Mouse (Mus musculus) heart, embryonic 13.5 days (tissue): ENCODE measurements around the gene Gm13030. TPM values are rescaled to one million over a fixed set of nuclear protein-coding genes. Genes with fewer than 3 reads are reported as not detected.
"Not testable (repeated sequence)": the region's sequence is repeated elsewhere in the genome, so short reads cannot be mapped to it uniquely, and the experiment has no call there.

Experiments
- ATAC-seq: fragments of 200-750 bp; cut with Nextera tagmentation; 2 replicates; pipeline ENCODE4 v1.8.0; 2017; ENCODE audit warnings: moderate TSS enrichment; ENCODE audit not compliant: insufficient number of reproducible peaks, low FRiP score, low TSS enrichment; ENCODE audit errors: extremely low read depth
- H3K27ac ChIP-seq: fragments of 300-500 bp; sonication (generic); replicated peaks from 2 replicates; pipeline ENCODE4 v1.5.1; 2015; ENCODE audit warnings: moderate library complexity, mild to moderate bottlenecking, inconsistent platforms
- H3K27me3 ChIP-seq: fragments of 300-500 bp; sonication (generic); replicated peaks from 2 replicates; pipeline ENCODE4 v1.6.1; 2015; ENCODE audit warnings: mild to moderate bottlenecking, inconsistent platforms
- H3K36me3 ChIP-seq: fragments of 300-500 bp; sonication (generic); 2 replicates; pipeline ENCODE4 v1.6.1; 2015; ENCODE audit warnings: mild to moderate bottlenecking, inconsistent platforms
- H3K4me1 ChIP-seq: fragments of 300-500 bp; sonication (generic); 2 replicates; pipeline ENCODE4 v1.6.1; 2015; ENCODE audit warnings: inconsistent platforms
- H3K4me2 ChIP-seq: fragments of 300-500 bp; sonication (generic); 2 replicates; pipeline ENCODE4 v1.6.1; 2015; ENCODE audit warnings: inconsistent platforms, mild to moderate bottlenecking, moderate library complexity
- H3K4me3 ChIP-seq: fragments of 300-500 bp; sonication (generic); 2 replicates; pipeline ENCODE4 v1.5.1; 2015; ENCODE audit warnings: moderate library complexity, mild to moderate bottlenecking, inconsistent platforms
- H3K9ac ChIP-seq: fragments of 300-500 bp; sonication (generic); 2 replicates; pipeline ENCODE4 v1.6.1; 2015; ENCODE audit warnings: inconsistent platforms, mild to moderate bottlenecking, moderate library complexity
- H3K9me3 ChIP-seq: fragments of 300-500 bp; sonication (generic); 2 replicates; pipeline ENCODE4 v1.6.1; 2016; ENCODE audit warnings: inconsistent platforms
- WGBS: fragments of 180-500 bp; shearing (Covaris S2); methylation state at CpG from one replicate; pipeline ENCODE4 v1.1.7; 2015; ENCODE audit warnings: mixed read lengths; 5-methylcytosine and 5-hydroxymethylcytosine counted together
- polyA plus RNA-seq: library from polyadenylated mRNA; unstranded; fragments of >200 nt; fragmentation: Nextera tagmentation; extraction: Ambion mirVana; gene quantifications from 2 replicates; pipeline ENCODE4 v1.2.1, GENCODE M21; 2015

Gm13030 gene
- polyA plus RNA-seq, 1 experiment from 2014 or later: not detected

GRCm38 (mm10) chr4:138851463-138851862 is 22.3 kb downstream of the Gm13030 start:
- no peak for ATAC-seq
- peaks cover 21% of the 10 kb centered on the region for H3K27me3 ChIP-seq
- H3K9me3 ChIP-seq: no peaks in the 10 kb centered on the region
- H3K4me3 ChIP-seq: no peak overlapping the region
- no peaks in the 10 kb centered on the region for H3K4me1 ChIP-seq
- WGBS: 4% methylated on average over 4 of the region's 4 CpGs
- no peaks in the 10 kb centered on the region for H3K36me3 ChIP-seq
- no peak overlapping the region for H3K4me2 ChIP-seq
- H3K27ac ChIP-seq: no peak overlapping the region
- H3K9ac ChIP-seq: no peak overlapping the region

DNA sequence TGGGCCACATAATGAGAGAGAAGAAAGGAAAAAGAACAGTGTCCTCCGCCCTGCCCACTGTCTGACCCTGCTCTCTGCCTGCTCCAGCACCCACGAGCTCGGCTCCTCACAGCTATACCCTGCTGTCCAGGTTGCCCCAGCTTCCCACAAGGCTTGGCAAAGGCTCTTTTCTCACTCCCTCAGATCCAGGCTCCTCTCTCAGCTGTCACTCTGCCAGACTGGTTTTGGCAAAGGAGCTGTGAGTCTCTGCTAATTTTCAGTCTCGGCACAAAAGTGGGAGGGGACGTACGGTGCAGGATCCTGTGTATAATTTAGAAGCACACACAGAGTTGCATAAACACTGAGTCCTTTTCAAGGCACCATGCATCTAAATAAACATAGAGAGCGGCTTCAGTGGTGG is 32.4 kb downstream of the Gm13030 start:
- no peaks in the 10 kb centered on the region for H3K4me1 ChIP-seq
- 80% methylated on average over 7 of the region's 7 CpGs for WGBS
- no peak for ATAC-seq
- no peak overlapping the region for H3K9ac ChIP-seq
- no peak overlapping the region for H3K4me3 ChIP-seq
- no peak overlapping the region for H3K4me2 ChIP-seq
- peaks cover 28% of the 10 kb centered on the region for H3K9me3 ChIP-seq
- no peak overlapping the region for H3K27ac ChIP-seq
- H3K36me3 ChIP-seq: no peaks in the 10 kb centered on the region
- no peaks in the 10 kb centered on the region for H3K27me3 ChIP-seq

GRCm38 (mm10) chr4:138840726-138841125 is 33.0 kb downstream of the Gm13030 start:
- H3K36me3 ChIP-seq: no peaks in the 10 kb centered on the region
- no peak overlapping the region for H3K4me2 ChIP-seq
- H3K4me3 ChIP-seq: no peak overlapping the region
- peaks cover 28% of the 10 kb centered on the region for H3K9me3 ChIP-seq
- H3K27me3 ChIP-seq: no peaks in the 10 kb centered on the region
- no peaks in the 10 kb centered on the region for H3K4me1 ChIP-seq
- no peak overlapping the region for H3K27ac ChIP-seq
- H3K9ac ChIP-seq: no peak overlapping the region
- no peak for ATAC-seq
- WGBS: 71% methylated on average over 8 of the region's 8 CpGs

DNA sequence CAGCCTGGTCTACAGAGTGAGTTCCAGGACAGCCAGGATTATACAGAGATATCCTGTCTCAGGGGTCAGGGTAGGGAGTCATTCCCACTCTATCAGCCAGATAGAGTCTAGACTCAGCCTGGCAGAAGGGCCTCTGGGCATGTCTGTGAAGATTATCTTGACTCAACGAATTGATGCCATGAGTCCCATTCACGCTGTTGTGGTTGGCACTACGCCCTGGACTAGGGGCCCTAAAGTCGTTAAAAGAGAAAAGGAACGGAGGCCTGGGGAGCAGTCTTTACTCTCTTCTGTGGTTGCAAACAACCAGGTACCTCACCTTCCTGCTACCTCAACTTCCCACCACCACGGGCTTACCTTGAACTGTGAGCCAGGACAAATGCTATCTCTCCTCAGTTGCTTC is 34.0 kb downstream of the Gm13030 start:
- peaks cover 1% of the 10 kb centered on the region; the same call in 1 of the 2 replicates for H3K27me3 ChIP-seq
- H3K9ac ChIP-seq: no peak overlapping the region
- no peak overlapping the region for H3K4me2 ChIP-seq
- 78% methylated on average over 6 of the region's 6 CpGs for WGBS
- no peak overlapping the region for H3K27ac ChIP-seq
- ATAC-seq: no peak
- no peaks in the 10 kb centered on the region for H3K4me1 ChIP-seq
- H3K9me3 ChIP-seq: peaks cover 22% of the 10 kb centered on the region
- no peaks in the 10 kb centered on the region for H3K36me3 ChIP-seq
- H3K4me3 ChIP-seq: no peak overlapping the region

- Histone ChIP-seq H3K4me3 (no peak overlapping the region), H3K4me2 (no peak overlapping the region), H3K9ac (no peak overlapping the region), H3K36me3 (no peaks in the 10 kb centered on the region), H3K9me3 (peaks cover 13% of the 10 kb centered on the region), H3K27ac (no peak overlapping the region), H3K4me1 (peaks cover 19% of the 10 kb centered on the region), H3K27me3 (peaks cover 40% of the 10 kb centered on the region)
- no peak for ATAC-seq
- WGBS: 43% methylated on average over 11 of the region's 11 CpGs
Measured at GRCm38 (mm10) chr4:138827147-138827546, 46.6 kb downstream of the Gm13030 start.

DNA sequence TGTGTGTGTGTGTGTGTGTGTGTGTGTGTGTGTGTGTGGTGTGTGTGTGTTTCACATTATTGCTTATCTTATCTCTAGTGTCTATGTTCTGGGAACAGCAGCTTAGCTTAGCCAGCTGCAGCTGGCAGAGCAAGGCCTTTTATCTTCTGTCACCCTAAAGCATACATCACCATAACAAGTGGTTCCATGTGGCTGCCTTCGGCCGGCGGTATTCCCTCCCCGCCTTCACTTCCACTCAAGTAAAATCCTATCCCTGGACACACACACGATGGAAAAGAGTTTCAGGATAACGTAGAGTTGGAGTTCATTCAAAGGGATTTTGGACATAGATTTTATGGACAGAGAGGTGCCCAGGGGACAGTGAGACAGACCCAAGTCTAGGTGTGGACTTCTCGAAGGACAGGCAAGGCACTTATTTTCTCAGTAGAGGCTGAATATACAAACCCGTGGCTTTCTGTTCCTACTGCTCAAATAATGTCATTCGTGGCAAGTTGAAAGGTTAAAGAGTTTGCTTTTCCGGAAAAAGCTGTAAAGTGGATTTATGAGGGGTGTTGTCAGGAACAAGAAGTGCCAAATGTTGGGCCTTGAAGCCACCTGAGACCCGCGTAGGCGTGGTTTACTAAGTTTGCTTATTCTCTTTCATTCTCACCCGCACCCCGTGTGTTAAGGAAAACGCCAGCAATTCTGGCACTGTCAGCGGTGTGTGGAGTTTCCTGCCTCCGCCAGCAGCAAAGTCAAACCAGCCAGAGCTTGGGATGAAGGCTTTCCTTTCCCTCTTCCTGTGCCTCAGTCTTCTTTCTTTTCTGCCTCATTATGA is 47.8 kb downstream of the Gm13030 start:
- Histone ChIP-seq H3K9me3 (peaks cover 13% of the 10 kb centered on the region), H3K4me1 (peaks cover 19% of the 10 kb centered on the region), H3K9ac (no peak overlapping the region), H3K4me3 (no peak overlapping the region), H3K36me3 (no peaks in the 10 kb centered on the region), H3K27ac (peak overlapping the region; percentile 9; the same call in 1 of the 2 replicates), H3K4me2 (peak overlapping the region; percentile 5; the same call in 1 of the 2 replicates), H3K27me3 (peaks cover 34% of the 10 kb centered on the region)
- ATAC-seq: no peak
- WGBS: 32% methylated on average over 18 of the region's 18 CpGs

DNA sequence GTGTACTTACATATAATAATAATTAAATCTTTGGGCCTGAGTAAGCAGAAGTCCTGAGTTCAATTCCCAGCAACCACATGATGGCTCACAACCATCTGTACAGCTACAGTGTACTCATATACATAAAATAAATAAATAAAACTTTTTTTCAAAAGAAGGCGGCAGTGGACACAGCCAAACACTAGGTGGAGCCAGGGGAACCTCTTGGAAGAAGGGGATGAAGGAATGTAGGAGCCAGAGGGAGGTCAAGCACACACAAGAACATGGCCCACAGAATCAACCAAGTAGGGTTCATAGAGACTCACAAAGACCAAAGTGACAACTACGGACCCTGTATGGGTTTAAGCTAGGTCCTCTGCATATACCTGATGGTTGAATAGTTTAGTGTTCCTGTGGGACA is 49.1 kb downstream of the Gm13030 start:
- Histone ChIP-seq H3K27me3 (peaks cover 46% of the 10 kb centered on the region), H3K4me3 (no peak overlapping the region), H3K36me3 (no peaks in the 10 kb centered on the region), H3K27ac (no peak overlapping the region), H3K9me3 (peaks cover 13% of the 10 kb centered on the region), H3K4me2 (no peak overlapping the region), H3K4me1 (peaks cover 20% of the 10 kb centered on the region), H3K9ac (no peak overlapping the region)
- WGBS: 83% methylated on average over 2 of the region's 2 CpGs
- ATAC-seq: no peak

DNA sequence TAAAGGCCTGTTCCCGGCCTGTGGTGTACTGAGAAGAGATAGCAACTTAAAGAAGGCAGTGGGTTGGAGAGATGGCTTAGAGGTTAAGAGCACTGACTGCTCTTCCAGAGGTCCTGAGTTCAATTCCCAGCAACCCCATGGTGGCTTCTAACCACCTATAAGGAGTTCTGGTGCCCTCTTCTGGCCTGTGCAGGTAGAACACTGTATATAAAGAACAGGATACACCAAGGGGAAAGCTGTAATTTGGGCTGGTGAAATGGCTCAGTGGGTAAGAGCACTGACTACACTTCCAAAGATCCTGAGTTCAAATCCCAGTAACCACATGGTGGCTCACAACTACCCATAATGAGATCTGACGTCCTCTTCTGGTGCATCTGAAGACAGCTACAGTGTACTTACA is 49.6 kb downstream of the Gm13030 start:
- peaks cover 44% of the 10 kb centered on the region for H3K27me3 ChIP-seq

GRCm38 (mm10) chr4:138821036-138821435 is 52.7 kb downstream of the Gm13030 start:
- ATAC-seq: no peak
- 75% methylated on average over 2 of the region's 2 CpGs for WGBS
- H3K36me3 ChIP-seq: no peaks in the 10 kb centered on the region
- H3K4me3 ChIP-seq: no peak overlapping the region
- no peak overlapping the region for H3K27ac ChIP-seq
- H3K9ac ChIP-seq: no peak overlapping the region
- peaks cover 26% of the 10 kb centered on the region for H3K4me1 ChIP-seq
- peaks cover 13% of the 10 kb centered on the region for H3K9me3 ChIP-seq
- H3K27me3 ChIP-seq: peaks cover 16% of the 10 kb centered on the region
- H3K4me2 ChIP-seq: no peak overlapping the region

More for the DNA sequence above, 49.6 kb downstream of the Gm13030 start:
- H3K36me3 ChIP-seq, H3K4me3 ChIP-seq, H3K27ac ChIP-seq, H3K4me2 ChIP-seq, H3K9ac ChIP-seq, ATAC-seq: not testable (repeated sequence)
- H3K9me3 ChIP-seq: peaks cover 13% of the 10 kb centered on the region
- peaks cover 25% of the 10 kb centered on the region for H3K4me1 ChIP-seq
- WGBS: 69% methylated on average over 2 of the region's 2 CpGs

Other genes starting within 250 kb of the Gm13030 start
- gene Vwa5b1, start 238.1 kb downstream of the Gm13030 start, polyA plus RNA-seq: not detected in 2 replicates
- gene Pla2g2c, start 149.2 kb downstream of the Gm13030 start, polyA plus RNA-seq: 0.20 and 0.27 TPM in 2 replicates
- 0.68 and 1.1 TPM in 2 replicates for gene Ubxn10, start 136.8 kb downstream of the Gm13030 start, polyA plus RNA-seq
- gene Pla2g2f, start 116.3 kb downstream of the Gm13030 start, polyA plus RNA-seq: not detected in 2 replicates
- gene Pla2g2d, start 98.2 kb downstream of the Gm13030 start, polyA plus RNA-seq: 0.11 TPM in 1 of 2 replicates, not detected in the other
- 2.1 and 3.1 TPM in 2 replicates for gene Pla2g5, start 10.5 kb downstream of the Gm13030 start, polyA plus RNA-seq
- 0.25 TPM in 1 of 2 replicates, not detected in the other for gene Pla2g2e, start 4.0 kb upstream of the Gm13030 start, polyA plus RNA-seq
- 2.7 and 3.8 TPM in 2 replicates for gene Otud3, start 40.0 kb upstream of the Gm13030 start, polyA plus RNA-seq
- gene Rnf186, start 93.1 kb upstream of the Gm13030 start, polyA plus RNA-seq: not detected in 2 replicates
- 4.8 and 5.6 TPM in 2 replicates for gene Tmco4, start 98.9 kb upstream of the Gm13030 start, polyA plus RNA-seq
- not detected in 2 replicates for gene Htr6, start 201.6 kb upstream of the Gm13030 start, polyA plus RNA-seq
- gene Nbl1, start 219.0 kb upstream of the Gm13030 start, polyA plus RNA-seq: 13.4 and 15.2 TPM in 2 replicates